Mouse (Mus musculus): Measurements from ENCODE around the gene Tubgcp4. TPM values are rescaled to one million over a fixed set of nuclear protein-coding genes. Genes with fewer than 3 reads are reported as not detected.
"Not testable (repeated sequence)": the region's sequence is repeated elsewhere in the genome, so short reads cannot be mapped to it uniquely, and the experiment has no call there.

The Tubgcp4 gene
- total RNA-seq (2018; cell fraction: chromatin; rRNA removed): 100 to 1,000 TPM in 18 of 26 experiments, 10 to 100 TPM in 8; 58.4 to 265 (median 164) TPM
- total RNA-seq (2018; cell fraction: cytosol; rRNA removed): 10 to 100 TPM; 19.9 to 36.8 (median 27.5) TPM
- total RNA-seq (2018; cell fraction: nucleus; rRNA removed): 100 to 1,000 TPM in 11 of 26 experiments, 10 to 100 TPM in 15; 32.2 to 163 (median 82.0) TPM
- polyA plus RNA-seq (2018): 26.7 to 37.4 TPM (median 35.5 TPM) in 3 replicates

DNA sequence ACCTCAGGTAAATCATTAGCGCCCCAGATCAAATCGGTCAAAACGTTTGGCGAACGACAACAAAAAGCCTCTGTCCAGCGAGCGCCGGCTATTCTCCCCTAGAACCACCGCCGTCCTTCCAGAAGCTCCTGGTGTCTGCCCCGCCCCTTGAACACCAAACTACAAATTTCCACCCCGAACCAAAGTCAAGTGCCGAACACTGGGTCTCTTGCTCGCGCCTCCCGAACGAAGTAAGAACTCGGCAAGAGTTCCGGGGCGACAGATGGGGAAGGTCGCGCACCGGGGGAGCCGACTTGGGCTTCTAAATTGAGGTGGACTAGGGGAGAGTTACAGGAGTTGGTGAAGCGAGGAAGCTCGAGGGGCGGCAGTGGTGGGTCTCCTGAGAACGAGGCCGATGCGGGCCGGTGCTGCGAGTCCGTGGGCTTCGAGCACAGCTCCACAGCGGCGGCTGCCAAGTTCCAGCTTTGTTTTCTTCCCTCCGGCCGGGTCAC lies at the start of gene Tubgcp4:
Gene Tubgcp4, plus strand, starts transcription at position 174 of the 491 bp plus-strand sequence.
- Histone ChIP-seq H3K79me2 (ENCODE audit: inconsistent target) (peaks cover 76% of the 10 kb centered on the region), H3K36me3 (ENCODE audit: inconsistent target) (peaks cover 32% of the 10 kb centered on the region), H3K4me3 (ENCODE audit: inconsistent target) (peak within 1 kb of the TSS; percentile 77), H3K27ac (peak within 1 kb of the TSS; percentile 77)
- WGBS (ENCODE audit: missing documents): 0% methylated on average over 38 of the region's 38 CpGs

DNA sequence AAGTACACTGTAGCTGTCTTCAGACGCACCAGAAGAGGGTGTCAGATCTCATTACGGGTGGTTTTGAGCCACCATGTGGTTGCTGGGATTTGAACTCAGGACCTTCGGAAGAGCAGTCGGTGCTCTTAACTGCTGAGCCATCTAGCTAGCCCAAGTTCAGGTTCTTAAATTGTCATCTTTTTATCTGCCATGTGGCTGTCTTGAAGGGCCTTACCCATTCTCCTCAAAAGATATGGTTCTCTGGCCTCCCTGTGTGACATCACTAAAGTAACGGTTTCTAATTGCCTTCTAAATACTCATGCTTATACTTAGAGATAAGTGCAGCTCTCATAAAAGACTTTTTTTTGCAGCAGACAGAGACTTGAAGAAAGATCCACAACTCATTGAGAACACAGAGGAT lies 44.2 kb upstream of the Tubgcp4 start:
- not testable (repeated sequence) for H3K4me3 ChIP-seq (ENCODE audit: inconsistent target); H3K36me3 ChIP-seq (ENCODE audit: inconsistent target); H3K79me2 ChIP-seq (ENCODE audit: inconsistent target); H3K27ac ChIP-seq
- 95% methylated on average over 5 of the region's 5 CpGs for WGBS (ENCODE audit: missing documents)

DNA sequence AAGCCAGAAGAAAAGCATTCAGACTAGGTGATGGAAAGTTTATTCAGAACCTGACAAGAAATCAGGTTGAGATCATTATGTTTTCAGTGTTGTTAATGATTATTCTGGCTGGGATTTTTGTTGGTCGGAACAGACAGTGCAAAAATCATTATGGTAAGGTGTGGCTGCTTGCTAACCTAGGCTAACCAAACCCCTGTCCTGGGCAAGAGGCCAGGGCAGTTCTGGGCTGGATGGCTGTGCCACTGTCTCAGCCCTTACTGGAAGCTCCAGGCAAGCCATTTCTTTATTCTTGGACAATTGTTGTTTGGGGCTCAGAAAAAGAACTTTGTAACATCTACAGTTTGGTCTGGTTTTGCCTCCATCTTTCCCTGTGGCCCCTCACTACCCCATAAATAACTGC lies 42.9 kb upstream of the Tubgcp4 start:
- Histone ChIP-seq H3K4me3 (ENCODE audit: inconsistent target) (no peak overlapping the region), H3K27ac (no peak overlapping the region), H3K79me2 (ENCODE audit: inconsistent target) (no peaks in the 10 kb centered on the region), H3K36me3 (ENCODE audit: inconsistent target) (no peaks in the 10 kb centered on the region)
- WGBS (ENCODE audit: missing documents): 100% methylated on average over 1 of the region's 1 CpGs

DNA sequence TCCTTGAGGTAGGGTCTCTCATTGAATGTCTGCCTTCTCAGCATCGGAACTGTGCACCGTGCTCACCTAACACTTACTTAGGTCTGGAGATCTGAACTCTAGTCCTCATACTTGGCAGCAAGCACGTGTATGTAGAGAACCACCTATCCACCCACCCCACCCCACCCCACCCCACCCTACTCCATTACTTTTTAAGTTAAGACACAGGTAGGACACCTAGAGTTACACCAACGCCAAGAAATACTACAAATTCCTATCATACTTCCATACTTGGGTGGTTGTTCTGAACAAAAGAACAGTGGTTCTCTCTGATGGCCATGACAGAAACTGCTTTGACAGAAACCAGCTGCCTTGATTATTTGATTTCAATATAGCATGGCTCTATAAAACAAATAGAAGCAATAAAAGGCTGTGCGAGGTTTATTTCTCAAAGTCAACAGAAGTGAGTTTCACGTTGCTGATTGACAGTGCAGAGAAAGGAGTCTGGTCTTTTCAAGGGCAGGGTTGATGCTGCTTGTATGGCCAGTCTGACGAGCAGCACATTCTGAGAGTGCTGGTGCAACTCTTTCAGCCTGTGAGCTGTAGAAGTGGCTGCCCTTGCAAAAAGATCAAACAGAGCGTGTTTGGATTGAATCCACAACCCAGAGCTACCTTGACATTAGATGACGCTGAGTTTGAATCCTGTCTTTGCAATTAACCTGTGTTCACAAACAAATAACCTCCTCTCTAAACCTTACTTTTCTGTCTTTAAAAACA lies 41.4 kb upstream of the Tubgcp4 start:
- Histone ChIP-seq H3K4me3 (ENCODE audit: inconsistent target) (no peak overlapping the region), H3K36me3 (ENCODE audit: inconsistent target) (no peaks in the 10 kb centered on the region), H3K27ac (no peak overlapping the region), H3K79me2 (ENCODE audit: inconsistent target) (no peaks in the 10 kb centered on the region)
- WGBS (ENCODE audit: missing documents): 88% methylated on average over 9 of the region's 9 CpGs

DNA sequence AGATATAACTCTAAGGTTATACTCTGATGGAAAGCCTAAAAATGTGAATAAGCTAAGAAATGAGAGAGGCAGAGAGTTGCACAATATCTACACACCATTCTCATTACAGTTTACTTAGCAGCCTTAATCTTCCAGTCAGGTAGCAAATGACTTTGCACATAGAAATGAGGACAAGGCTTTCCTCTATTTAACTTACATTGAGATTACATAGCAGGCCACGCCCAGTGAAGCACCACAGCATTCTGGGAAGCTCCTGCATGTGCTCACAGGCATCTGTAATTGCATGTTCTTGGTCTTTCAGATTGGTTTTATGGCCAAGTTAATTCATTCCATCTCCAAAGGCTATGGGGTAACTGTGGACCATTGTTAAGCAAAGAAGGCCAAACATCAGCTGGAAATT lies 37.6 kb upstream of the Tubgcp4 start:
- no peaks in the 10 kb centered on the region for H3K36me3 ChIP-seq (ENCODE audit: inconsistent target)
- no peak overlapping the region for H3K4me3 ChIP-seq (ENCODE audit: inconsistent target)
- 100% methylated on average over 1 of the region's 1 CpGs for WGBS (ENCODE audit: missing documents)
- no peak overlapping the region for H3K27ac ChIP-seq
- peaks cover 5% of the 10 kb centered on the region for H3K79me2 ChIP-seq (ENCODE audit: inconsistent target)

DNA sequence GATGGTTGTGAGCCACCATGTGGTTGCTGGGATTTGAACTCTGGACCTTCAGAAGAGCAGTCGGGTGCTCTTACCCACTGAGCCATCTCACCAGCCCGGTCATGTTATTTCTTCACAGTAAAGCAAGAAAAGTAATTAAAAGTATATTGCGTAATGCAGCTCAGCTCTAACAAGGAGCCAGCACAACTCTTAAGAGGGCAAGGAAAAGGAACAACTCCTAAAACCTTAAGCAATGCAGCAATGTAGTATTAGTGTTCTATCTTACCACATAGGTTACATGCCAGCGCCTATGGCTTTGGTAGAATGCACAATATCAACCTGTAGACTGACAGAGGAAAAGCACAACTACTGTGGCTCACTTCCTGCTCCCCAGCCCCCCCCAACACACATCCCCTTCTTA lies 33.1 kb upstream of the Tubgcp4 start:
- WGBS (ENCODE audit: missing documents): 68% methylated on average over 4 of the region's 4 CpGs
- Histone ChIP-seq H3K36me3 (ENCODE audit: inconsistent target) (no peaks in the 10 kb centered on the region), H3K27ac (no peak overlapping the region), H3K79me2 (ENCODE audit: inconsistent target) (peaks cover 33% of the 10 kb centered on the region), H3K4me3 (ENCODE audit: inconsistent target) (no peak overlapping the region)

DNA sequence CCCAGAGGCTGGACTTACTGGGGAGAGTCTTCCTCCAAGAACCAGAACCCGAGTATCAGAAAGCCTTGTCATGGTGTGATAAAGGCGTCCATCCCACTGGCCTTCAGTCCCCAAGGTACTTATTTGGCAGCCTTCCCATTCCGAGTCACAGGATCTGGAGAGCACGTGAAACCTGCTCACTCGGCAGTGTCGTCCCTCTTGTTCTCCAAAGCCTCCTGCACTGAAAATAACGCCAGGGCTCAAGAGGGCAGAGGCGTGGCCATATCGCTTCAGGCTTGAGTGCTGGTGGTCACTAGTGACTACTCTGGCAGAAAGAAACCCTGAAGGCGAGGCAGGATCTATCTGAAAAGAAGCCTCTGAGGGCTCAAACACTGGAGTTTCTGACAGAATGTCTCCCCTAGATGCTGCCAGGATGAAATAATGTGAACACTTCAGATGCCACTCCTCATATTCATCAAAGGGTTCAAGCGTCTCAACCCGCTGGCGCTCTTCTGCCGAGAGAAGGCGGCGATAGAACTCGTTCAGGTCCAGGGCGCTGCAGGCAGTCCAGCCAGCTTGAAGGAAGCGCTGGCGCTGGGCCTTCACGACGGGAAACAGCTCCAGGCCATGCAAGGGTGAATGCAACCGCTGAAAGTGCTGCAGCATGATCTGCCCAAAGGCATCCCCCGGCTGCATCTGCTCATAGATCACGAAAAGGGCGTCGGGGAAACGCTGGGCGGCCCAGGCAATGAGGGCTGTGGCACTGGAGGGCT lies 31.0 kb upstream of the Tubgcp4 start:
- peaks cover 33% of the 10 kb centered on the region for H3K79me2 ChIP-seq (ENCODE audit: inconsistent target)
- H3K36me3 ChIP-seq (ENCODE audit: inconsistent target): no peaks in the 10 kb centered on the region
- H3K4me3 ChIP-seq (ENCODE audit: inconsistent target): peak overlapping the region; percentile 55
- H3K27ac ChIP-seq: peak overlapping the region; percentile 67
- WGBS (ENCODE audit: missing documents): 35% methylated on average over 29 of the region's 29 CpGs

DNA sequence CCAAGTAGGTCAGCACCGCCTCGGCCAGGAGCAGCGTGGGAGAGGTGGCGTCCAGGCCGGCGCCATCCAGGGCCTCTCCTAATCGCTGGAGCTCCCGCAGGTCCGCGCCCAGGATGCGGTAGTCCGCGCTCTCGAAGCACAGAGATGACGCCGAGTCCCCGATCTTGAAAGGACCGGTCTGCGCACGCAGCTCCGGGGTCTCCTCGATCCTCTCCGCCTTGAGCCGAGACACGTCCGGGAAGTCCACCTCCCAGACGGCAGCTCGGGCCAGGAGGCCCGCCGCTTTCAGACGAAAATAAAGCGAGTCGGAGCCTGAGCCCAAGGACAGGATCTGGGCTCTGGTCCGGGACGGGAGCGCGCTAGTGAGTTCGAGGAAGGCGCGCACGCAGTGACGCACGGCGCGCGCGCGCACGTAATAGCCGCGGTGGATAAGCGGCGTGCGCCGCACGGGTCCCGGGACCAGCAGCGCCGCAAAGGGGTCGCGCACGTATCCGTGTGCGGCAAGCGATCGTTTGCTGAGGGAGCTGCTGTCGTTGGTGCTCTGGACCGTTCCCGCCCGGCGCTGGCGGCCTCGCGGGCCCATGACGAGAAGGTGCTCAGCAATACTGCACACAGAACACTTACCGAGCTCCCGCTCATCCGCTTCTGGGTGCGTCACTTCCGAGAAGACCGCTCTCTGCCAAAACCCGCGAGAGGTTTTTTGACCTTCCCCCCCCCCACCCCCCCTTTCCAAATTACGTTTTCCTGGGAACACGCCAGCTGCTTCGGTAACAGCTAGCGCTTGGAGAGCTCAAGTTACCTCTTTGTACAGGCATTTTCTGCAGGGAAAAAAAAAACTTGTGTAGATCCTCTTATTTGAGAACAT lies 30.2 kb upstream of the Tubgcp4 start, which contains the start of the genes Adal and Lcmt2:
Gene Adal, plus strand, starts transcription at position 411 of the 865 bp plus-strand sequence.
Gene Lcmt2, minus strand, starts transcription at position 636 of the 865 bp plus-strand sequence.
- peaks cover 33% of the 10 kb centered on the region for H3K79me2 ChIP-seq (ENCODE audit: inconsistent target)
- peak within 1 kb of the TSS; percentile 67 for H3K27ac ChIP-seq
- under 1% methylated on average over 82 of the region's 87 CpGs for WGBS (ENCODE audit: missing documents)
- H3K36me3 ChIP-seq (ENCODE audit: inconsistent target): no peaks in the 10 kb centered on the region
- H3K4me3 ChIP-seq (ENCODE audit: inconsistent target): peak within 1 kb of the TSS; percentile 55

DNA sequence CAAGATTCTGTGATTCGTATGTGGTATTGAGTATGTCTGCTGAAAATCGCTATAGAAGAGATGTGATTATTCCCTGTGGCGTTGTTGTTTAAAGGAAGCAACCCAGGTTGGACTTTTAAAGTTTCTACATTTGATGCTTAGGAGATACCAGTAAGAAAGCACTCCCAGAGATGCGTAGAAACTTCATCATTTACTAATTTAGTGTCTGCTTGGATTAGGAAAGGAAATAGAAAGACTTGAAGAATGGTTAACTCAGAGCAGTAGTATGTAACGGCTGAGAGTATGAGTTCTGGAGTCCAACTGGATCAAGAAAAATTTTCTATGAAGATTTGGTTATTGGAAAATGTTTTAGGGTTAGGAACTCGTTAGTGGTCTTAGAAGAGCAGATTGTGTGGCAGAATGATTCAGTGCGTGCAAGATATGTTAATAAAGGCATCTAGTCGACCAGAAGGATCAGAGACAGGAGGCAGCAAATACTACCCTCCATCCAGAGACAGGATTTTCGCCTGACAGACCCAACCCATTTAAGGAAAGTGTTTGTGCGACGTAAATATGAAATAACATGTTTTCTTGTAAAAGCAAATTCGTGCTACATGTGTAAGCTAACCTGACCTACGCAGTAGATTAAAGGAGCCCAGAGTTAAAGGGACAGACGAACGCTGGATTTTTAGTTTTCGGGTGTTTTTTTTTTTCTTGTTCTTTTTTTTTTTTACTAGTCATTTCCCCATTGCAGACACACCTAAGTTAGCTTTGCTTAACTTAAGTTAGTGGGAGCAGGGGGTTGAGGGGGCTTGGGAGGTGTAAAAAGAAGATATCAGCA lies 29.0 kb upstream of the Tubgcp4 start:
- Histone ChIP-seq H3K27ac (peak overlapping the region; percentile 67; the same call in 1 of the 2 replicates), H3K4me3 (ENCODE audit: inconsistent target) (peak overlapping the region; percentile 55), H3K79me2 (ENCODE audit: inconsistent target) (peaks cover 33% of the 10 kb centered on the region), H3K36me3 (ENCODE audit: inconsistent target) (0 out of 2 replicates have a peak, but pooled peaks cover 3% of the 10 kb centered on the region)
- WGBS (ENCODE audit: missing documents): 71% methylated on average over 16 of the region's 16 CpGs

DNA sequence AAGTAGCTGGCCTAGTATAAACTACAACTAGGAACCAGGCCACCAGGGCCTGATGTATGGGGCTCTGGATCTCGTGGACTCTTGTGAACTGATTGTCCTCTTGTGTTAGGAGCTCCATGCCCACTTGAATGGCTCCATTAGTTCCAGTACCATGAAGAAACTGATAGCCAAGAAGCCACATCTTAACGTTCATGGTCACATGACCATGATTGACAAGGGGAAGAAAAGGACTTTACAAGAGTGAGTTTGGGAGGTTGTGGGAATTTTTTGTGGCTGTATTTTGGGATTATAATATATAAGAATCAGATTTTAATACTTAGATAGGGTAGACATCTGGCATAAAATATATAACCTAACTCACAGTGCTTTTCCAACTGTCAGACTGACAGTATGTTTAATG lies 28.0 kb upstream of the Tubgcp4 start:
- Histone ChIP-seq H3K4me3 (ENCODE audit: inconsistent target) (no peak overlapping the region), H3K36me3 (ENCODE audit: inconsistent target) (peaks cover 8% of the 10 kb centered on the region; the same call in 1 of the 2 replicates), H3K79me2 (ENCODE audit: inconsistent target) (peaks cover 32% of the 10 kb centered on the region), H3K27ac (no peak overlapping the region)
- WGBS (ENCODE audit: missing documents): 81% methylated on average over 2 of the region's 2 CpGs

DNA sequence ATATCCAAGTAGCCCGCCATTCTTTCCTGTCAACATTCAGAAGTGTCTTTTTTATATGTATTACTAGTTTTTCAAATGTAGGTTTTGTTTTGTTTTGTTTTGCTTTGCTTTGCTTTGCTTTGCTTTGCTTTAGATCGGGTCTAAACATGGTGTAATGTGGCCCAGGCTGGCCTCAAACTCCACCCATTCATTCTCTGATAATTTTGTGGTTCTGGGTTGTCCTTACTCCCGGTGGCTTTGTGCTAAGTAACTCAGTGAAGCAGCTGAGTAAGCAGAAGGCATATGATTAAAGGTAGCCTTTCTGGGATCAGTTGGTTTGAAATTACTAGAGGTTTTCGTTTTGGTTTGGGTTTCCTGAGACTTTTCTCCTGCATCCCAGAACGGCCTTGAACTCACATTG lies 20.8 kb upstream of the Tubgcp4 start:
- Histone ChIP-seq H3K36me3 (ENCODE audit: inconsistent target) (peaks cover 15% of the 10 kb centered on the region), H3K79me2 (ENCODE audit: inconsistent target) (no peaks in the 10 kb centered on the region), H3K27ac (no peak overlapping the region), H3K4me3 (ENCODE audit: inconsistent target) (no peak overlapping the region)
- WGBS (ENCODE audit: missing documents): 89% methylated on average over 5 of the region's 5 CpGs

DNA sequence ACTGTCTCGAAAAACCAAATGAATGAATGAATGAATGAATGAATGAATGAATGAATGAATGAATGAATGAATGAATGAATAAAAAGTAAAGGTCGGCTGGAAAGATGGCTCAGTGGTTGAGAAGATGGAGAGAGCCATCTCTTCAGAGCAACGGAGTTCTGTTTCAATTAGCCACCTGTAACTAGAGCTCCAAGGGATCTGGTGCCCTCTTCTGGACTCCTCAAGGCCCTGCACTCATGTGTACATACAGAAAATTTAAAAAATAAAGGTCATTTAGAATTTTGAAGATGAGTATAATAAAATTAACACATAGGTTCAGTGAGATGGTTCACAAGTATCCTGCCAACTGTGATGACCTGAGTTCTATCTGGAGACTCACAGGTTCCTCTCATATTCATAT lies 17.4 kb upstream of the Tubgcp4 start:
- 88% methylated on average over 3 of the region's 3 CpGs for WGBS (ENCODE audit: missing documents)

DNA sequence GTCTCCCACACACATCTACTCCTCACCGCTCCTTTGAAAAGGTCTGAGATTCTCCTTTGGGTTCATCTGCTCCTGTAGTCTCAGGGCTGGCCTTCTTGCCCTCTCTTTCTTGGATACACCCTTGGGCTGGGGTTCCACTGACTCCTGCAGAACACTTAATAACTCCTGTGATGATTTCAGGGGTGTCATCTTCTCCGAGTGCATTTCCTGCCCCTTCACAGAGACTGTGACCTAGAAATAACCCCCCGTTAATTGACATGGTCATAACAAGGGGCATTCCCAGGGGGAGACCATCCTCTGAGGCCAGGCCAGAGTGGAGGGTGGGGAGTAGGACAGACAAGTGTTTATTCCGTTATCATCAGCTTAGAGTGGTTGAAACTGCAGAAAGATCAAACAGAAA lies 1.3 kb upstream of the Tubgcp4 start:
- 47% methylated on average over 4 of the region's 4 CpGs for WGBS (ENCODE audit: missing documents)
- H3K4me3 ChIP-seq (ENCODE audit: inconsistent target): peak overlapping the region; percentile 77
- peaks cover 70% of the 10 kb centered on the region for H3K79me2 ChIP-seq (ENCODE audit: inconsistent target)
- H3K27ac ChIP-seq: peak overlapping the region; percentile 77
- peaks cover 35% of the 10 kb centered on the region for H3K36me3 ChIP-seq (ENCODE audit: inconsistent target)

More for the DNA sequence above, 17.4 kb upstream of the Tubgcp4 start:
- Histone ChIP-seq H3K36me3 (ENCODE audit: inconsistent target) (peaks cover 7% of the 10 kb centered on the region), H3K4me3 (ENCODE audit: inconsistent target) (no peak overlapping the region), H3K27ac (no peak overlapping the region), H3K79me2 (ENCODE audit: inconsistent target) (no peaks in the 10 kb centered on the region)

Measured in macrophage (primary cell).